Mouse (Mus musculus): ENCODE measurements at regions not wholly inside any gene's neighbourhood (a gene's known extent, or its start where the extent isn't known, plus 50 kb on each side); places are given as distances from the start of the nearest gene placed in this dataset.

- TF ChIP-seq EP300 (IDR thresholded peaks at IDR 0.05; ENCODE audit: insufficient read depth, low read depth, low read length) (no peak), POLR2A (IDR thresholded peaks at IDR 0.05; ENCODE audit: insufficient read depth, low read depth, low read length) (no peak), CTCF (IDR thresholded peaks at IDR 0.05) (no peak)
Measured at GRCm38 (mm10) chr12:39942910-39943309, 94.9 kb downstream of the Arl4a start.
